Mouse (Mus musculus): ENCODE measurements at regions not wholly inside any gene's neighbourhood (a gene's known extent, or its start where the extent isn't known, plus 50 kb on each side); places are given as distances from the start of the nearest gene placed in this dataset.
"Not testable (repeated sequence)": the region's sequence is repeated elsewhere in the genome, so short reads cannot be mapped to it uniquely, and the experiment has no call there.

GRCm38 (mm10) chr11:24925135-24925534 is 847.3 kb downstream of the Bcl11a start:
- DNase-seq: no peak

DNA sequence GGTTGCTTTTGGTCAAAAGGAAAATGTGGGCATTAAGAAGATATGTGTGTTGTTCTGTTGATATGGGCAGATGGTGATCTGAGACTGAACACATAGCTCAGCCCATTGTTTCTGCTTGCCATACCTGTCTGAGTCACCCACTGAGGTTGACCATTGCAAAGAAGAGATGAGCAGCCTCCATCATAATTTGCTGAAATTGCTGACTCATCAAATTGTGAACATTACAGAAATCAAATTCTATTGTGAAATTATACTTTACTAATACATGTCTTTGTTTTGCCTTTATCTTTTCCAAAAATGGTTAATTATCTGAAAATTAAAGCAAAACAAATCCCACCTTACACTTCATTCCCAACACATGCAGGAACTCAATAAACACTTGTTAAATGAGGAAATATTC is 865.8 kb downstream of the Bcl11a start:
- no peak for DNase-seq

DNA sequence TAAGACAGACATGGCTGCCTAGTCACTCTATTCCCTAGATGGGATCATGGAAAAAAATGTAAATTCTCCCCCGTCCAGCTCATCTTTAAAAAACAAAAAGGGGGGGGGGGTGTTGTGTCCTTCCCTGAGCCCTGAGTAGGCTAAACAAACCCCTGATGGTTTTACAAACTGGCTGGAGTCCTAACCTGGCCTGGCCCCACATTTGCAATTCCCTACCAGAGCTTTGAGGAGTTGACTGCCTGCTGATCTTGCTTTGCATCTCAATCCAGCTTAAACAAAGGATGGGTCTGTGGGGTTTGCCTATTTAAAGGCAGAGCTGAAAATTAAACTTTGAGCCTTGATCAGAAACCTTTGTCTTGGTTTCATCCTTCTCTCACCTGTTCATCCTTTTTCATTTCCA is 873.3 kb downstream of the Bcl11a start:
- no peak for DNase-seq

DNA sequence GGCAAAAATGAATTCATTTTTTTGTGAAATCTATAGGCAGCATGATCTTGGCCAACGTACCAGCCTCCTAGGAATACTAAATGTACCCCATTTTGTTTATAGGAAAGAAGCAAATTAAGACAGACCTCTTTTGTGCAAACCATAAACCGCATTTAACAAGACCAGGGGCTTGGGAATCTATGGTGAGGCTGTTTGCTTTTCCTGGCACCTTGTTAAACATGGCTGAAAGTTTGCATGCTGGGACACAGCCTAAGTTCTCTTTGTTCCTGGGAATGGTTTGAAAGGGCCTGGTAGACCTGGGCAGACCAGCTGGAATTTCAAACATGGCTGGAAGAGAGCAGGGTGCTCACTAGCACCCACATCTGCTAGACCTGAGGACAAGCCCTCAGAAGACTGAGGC is 894.5 kb downstream of the Bcl11a start:
- DNase-seq: no peak

DNA sequence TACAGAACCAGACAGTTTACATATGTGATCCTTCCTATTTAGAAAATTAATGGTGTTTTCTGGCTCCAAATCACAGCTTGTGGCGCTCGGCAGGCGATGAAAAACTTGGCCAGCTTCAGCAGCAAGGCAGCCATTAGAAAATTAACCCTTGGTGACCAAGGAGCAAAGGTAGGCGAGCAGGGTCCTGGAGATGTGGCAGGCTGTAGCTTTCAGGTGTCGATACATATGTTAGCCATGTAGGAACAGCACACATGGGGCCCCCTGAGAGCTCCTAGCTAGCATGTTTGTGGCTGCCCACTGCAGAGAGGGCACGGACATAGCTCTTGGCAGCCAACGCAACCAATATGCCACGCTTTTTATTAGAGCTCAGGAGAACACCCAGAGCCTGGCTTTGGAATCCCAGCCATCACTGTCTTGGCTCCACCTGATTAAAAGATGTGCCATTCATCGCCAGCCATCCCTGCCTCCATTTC is 902.4 kb downstream of the Bcl11a start:
- no peak for DNase-seq

GRCm38 (mm10) chr11:24983060-24983629 is 905.3 kb downstream of the Bcl11a start:
- DNase-seq: no peak

- DNase-seq: no peak
Measured at GRCm38 (mm10) chr11:25005491-25005890, 927.6 kb downstream of the Bcl11a start.

DNA sequence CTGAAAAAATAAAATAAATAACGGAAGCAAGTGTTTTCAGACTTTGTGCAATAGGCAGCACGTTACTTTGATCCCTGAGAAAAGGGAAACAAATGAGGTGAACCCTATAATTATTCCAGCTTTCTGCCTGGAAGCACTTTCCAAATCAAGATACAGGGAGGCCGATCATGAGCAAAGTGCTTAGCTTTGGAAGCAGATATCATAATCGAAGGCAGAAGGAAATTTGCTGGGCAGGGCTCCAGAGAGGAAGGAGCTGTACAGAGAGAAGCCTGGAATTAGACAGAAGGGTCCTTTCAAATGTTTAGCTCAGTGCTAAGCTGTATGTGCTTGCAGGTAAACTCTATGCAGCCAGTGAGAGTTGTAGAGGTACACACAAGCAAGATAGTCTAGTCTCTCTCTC is 948.9 kb downstream of the Bcl11a start:
- no peak for DNase-seq

DNA sequence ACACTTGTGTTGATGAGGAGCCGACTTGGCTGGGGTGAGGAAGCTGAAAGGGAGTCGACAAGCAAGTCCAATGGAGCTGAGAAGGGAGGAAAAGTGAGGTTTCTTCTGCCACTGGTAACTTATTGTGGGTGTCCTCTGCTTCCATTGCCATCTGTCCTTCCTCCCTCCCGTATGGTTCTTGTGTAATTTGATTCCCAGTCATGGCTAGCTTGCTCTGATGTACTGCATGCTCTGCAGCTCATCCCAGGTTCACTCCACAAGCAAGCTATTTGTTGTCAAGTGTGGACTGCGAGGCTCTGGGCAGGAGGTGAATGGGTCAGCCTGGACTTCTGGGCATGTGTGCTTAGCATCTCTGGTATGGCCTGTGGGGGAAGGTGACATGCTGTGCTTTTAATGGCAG is 963.1 kb downstream of the Bcl11a start:
- no peak for DNase-seq

DNA sequence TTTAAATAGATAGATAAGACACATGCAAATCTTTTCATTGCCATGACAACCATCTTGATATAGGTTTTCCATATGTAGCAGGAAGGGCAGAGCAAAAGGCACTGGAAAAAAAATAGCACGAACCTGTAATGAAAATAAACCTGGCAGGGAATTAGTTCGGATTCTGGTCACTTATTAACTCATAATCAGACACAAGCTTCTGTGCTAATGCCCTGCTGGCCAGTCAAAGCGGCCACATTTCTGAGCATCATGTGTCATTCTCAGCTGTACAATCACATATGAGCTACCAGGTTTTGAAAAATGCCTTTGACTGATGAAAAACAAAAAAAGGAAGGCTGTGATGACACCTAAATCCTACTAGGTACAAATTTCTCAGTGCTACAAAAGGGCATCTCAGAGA is 964.9 kb downstream of the Bcl11a start:
- no peak for DNase-seq

GRCm38 (mm10) chr11:25045339-25045738 is 967.5 kb downstream of the Bcl11a start:
- DNase-seq: peak; percentile 18

DNA sequence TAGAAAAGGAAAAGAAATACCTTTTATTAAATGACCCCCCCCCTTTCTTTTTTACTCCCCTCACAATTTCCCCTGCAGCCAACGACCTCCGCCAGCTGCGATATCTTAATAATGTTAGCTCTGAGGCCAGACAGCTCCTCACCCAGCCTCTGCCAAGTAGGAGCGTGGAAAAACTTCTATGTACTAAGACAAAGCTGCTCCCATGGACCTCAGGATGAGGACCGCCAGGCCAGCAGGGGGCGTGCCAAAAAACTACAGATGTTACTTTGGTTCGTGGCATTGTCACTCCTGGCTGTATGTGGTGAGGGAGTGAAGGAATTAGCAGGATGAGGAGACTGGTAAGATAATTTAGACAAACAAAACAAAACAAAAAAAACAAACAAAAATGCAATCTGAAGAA is 968.1 kb downstream of the Bcl11a start:
- peak; percentile 11 for DNase-seq

GRCm38 (mm10) chr11:25055698-25056097 is 977.8 kb downstream of the Bcl11a start:
- DNase-seq: no peak

- peak; percentile 58 for DNase-seq
Measured at GRCm38 (mm10) chr11:25057093-25057521, 979.3 kb downstream of the Bcl11a start.

- peak; percentile 51 for DNase-seq
Measured at GRCm38 (mm10) chr11:25057543-25057942, 979.7 kb downstream of the Bcl11a start.

GRCm38 (mm10) chr11:25063042-25063441 is 985.2 kb downstream of the Bcl11a start:
- DNase-seq: peak; percentile 24

- no peak for DNase-seq
Measured at GRCm38 (mm10) chr11:25063978-25064377, 986.1 kb downstream of the Bcl11a start.

DNA sequence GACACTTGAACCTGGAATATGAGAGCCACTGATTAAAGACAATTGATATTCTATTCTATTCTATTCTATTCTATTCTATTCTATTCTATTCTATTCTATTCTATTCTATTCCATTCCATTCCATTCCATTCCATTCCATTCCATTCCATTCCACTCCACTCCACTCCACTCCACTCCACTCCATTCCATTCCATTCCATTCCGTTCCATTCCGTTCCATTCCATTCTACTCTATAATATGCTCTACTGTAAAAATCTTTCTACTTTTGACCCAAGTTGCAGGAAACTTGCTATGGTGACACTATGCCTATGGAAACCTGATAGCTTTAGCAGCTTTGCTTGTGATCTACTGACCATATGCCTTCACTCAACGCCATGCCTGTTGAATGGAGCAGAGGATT is 1022.1 kb downstream of the Bcl11a start:
- not testable (repeated sequence) for DNase-seq

- DNase-seq: no peak
Measured at GRCm38 (mm10) chr11:25104432-25104831, 1026.6 kb downstream of the Bcl11a start.

GRCm38 (mm10) chr11:25124458-25124857 is 1046.6 kb downstream of the Bcl11a start:
- no peak for DNase-seq

DNA sequence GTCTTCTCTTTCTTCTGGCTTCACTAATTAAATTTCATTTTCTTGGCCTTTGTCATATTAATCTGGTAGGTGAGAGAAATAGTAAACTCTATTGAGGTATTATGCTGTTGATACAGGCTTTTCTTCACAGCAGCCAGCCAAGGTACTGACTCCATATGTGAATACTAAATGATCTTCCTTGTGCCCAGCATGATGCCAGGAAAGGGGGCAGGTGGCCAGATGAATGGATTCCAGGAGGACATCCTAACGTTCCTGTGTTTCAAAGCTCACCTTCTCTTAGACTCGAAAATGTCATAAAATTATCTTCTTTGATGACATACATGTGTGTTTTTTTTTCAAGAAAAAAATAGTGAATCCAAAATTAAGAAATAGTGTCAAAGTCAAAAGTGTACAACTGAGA is 1064.4 kb downstream of the Bcl11a start:
- no peak for DNase-seq

DNA sequence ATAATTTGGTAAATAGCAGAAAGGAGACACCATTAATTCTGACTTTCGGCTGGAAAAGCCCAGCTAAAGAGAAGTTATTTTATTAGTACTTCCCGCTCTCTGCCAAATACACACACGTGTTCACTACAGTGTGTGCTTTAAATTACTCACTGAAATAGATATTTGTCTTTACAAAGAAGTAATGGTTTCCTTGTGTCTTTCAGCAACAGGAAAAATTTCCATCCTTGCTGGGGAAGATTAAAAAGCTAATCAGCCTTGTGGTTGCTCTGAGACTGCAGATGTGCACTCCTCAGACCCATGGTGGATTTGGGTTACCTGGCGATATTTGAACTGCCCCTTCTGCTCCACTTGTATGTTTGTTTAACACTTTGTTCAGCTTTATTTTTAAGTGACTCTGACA is 1065.0 kb downstream of the Bcl11a start:
- DNase-seq: no peak

DNA sequence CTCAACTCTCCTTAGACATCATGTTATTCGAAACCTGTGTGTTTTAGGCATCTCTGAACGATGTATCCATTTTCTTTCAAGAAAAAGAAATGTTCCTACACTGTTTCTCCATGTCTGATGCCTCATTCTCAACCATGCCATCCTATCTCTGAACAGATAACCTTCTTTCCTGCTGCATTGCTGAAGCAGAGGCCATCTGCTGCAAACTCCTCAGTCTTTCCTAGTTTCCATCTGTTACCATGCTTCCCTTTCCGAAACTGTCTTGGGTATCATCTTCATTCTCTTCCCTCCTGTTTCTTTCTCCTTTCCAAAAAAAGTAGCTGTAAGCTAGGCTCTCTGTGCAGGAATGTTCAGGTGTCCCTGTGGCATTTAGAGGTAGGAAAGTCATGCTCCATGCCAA is 1063.3 kb downstream of the 5730522E02Rik start:
- DNase-seq: no peak

- DNase-seq: peak; percentile 15
Measured at GRCm38 (mm10) chr11:25156705-25157104, 1053.9 kb downstream of the 5730522E02Rik start.

- peak; percentile 54 for DNase-seq
Measured at GRCm38 (mm10) chr11:25157135-25157860, 1053.3 kb downstream of the 5730522E02Rik start.

Data from retina, postnatal 1 day (tissue).